Mouse (Mus musculus): ENCODE data around the gene Inpp5a. TPM values are rescaled to one million over a fixed set of nuclear protein-coding genes. Genes with fewer than 3 reads are reported as not detected.

Inpp5a gene
- polyA plus RNA-seq, 1 experiment from 2014 or later, result 22.2 TPM

DNA sequence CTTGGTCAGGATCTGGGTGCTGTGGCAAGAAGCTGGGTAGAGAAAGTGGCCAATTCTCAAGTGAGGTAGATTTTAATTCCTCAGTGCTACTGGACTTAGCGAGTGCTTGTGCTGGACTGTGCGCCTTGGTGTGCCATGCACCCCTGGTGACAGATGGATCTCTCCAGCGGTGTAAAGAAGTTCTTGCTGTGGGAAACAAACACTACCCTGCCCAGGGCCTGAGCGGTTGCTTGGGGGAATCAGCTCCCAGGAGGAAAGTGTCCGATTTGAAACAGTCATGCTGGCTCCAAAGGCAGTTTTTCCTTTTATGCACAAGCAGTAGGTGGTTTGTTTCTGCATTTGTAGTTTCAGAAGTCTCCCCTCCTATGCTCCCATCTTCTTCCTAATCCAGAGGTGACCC, 2.8 kb downstream of the Inpp5a start:
- no peak for ATAC-seq (replicated peaks; ENCODE audit: low FRiP score)
- WGBS, result 73% methylated on average over 5 of the region's 5 CpGs
- H3K9ac ChIP-seq, result no peak overlapping the region

GRCm38 (mm10) chr7:139392106-139392505, 3.2 kb downstream of the Inpp5a start:
- ATAC-seq (replicated peaks; ENCODE audit: low FRiP score), result no peak
- Histone ChIP-seq H3K4me2 (no peak overlapping the region), H3K27me3 (no peaks in the 10 kb centered on the region), H3K27ac (no peak overlapping the region), H3K36me3 (no peaks in the 10 kb centered on the region), H3K4me3 (replicated peaks) (no peak overlapping the region), H3K9ac (no peak overlapping the region), H3K9me3 (replicated peaks) (no peaks in the 10 kb centered on the region), H3K4me1 (peaks cover 52% of the 10 kb centered on the region)
- WGBS, result 82% methylated on average over 2 of the region's 2 CpGs

More for the DNA sequence above, 2.8 kb downstream of the Inpp5a start:
- no peaks in the 10 kb centered on the region for H3K9me3 ChIP-seq (replicated peaks)
- H3K4me2 ChIP-seq, result 0 out of 2 replicates have a peak overlapping the region, but pooled peaks have one; percentile 14
- H3K4me3 ChIP-seq (replicated peaks), result no peak overlapping the region
- H3K27ac ChIP-seq, result no peak overlapping the region
- H3K4me1 ChIP-seq, result peaks cover 52% of the 10 kb centered on the region
- no peaks in the 10 kb centered on the region for H3K27me3 ChIP-seq
- H3K36me3 ChIP-seq, result no peaks in the 10 kb centered on the region

DNA sequence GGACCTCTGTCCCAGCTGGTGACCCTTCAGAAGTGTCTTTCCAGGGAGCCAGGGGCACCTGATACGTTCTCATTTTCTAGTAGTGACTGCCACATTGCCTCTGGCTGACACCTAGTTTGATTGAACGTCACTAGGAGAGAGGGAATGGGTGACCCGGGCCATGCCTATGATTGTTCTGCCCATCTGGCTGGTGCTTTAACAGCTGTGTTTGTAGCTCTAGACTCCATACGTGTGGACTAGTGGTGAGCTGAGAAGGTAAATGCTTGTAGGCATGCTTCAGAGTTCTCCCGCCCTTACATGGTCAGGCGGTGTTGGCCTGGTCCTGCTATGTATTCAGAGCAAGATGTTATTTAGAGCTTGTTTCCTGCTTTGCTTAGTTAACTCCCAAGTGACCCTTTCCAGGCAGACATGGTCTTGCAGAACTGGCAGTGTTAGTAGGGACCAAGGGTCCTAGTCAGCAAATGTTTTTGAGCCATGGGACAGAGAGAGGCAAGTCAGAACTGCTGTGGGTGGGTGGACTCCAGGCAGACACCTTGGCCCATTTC, 3.9 kb downstream of the Inpp5a start:
- peak overlapping the region; percentile 43 for H3K27ac ChIP-seq
- H3K4me2 ChIP-seq, result no peak overlapping the region
- H3K27me3 ChIP-seq, result no peaks in the 10 kb centered on the region
- no peak overlapping the region for H3K4me3 ChIP-seq (replicated peaks)
- H3K9me3 ChIP-seq (replicated peaks), result no peaks in the 10 kb centered on the region
- WGBS, result 46% methylated on average over 6 of the region's 6 CpGs
- peaks cover 57% of the 10 kb centered on the region for H3K4me1 ChIP-seq
- H3K36me3 ChIP-seq, result no peaks in the 10 kb centered on the region
- H3K9ac ChIP-seq, result no peak overlapping the region
- no peak for ATAC-seq (replicated peaks; ENCODE audit: low FRiP score)

GRCm38 (mm10) chr7:139397521-139397920, 8.6 kb downstream of the Inpp5a start:
- H3K27ac ChIP-seq, result 0 out of 2 replicates have a peak overlapping the region, but pooled peaks have one; percentile 23
- no peaks in the 10 kb centered on the region for H3K36me3 ChIP-seq
- no peak overlapping the region for H3K4me3 ChIP-seq (replicated peaks)
- H3K4me1 ChIP-seq, result peaks cover 40% of the 10 kb centered on the region
- WGBS, result 50% methylated on average over 8 of the region's 8 CpGs
- no peak overlapping the region for H3K4me2 ChIP-seq
- H3K9me3 ChIP-seq (replicated peaks), result no peaks in the 10 kb centered on the region
- no peak for ATAC-seq (replicated peaks; ENCODE audit: low FRiP score)
- H3K27me3 ChIP-seq, result no peaks in the 10 kb centered on the region
- H3K9ac ChIP-seq, result no peak overlapping the region

DNA sequence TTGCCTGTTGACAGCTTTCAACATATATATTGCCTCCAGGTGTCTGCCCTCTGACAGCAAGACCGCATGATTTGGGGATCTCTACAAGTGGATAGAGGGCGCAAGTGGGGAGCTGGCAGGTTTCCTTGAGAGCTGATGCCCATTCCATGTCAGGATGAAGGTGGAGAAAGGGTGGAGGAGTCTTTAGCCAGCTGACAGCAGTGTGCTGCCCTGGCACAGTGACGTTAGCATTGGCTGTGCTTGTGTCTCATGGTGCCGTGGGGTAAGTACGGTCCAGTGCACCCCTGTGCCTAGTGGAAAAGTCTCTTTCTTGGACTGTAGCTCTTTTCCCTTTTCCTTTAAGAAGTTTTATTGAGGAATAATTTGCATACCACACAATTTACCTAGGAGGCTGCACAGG, 9.2 kb downstream of the Inpp5a start:
- WGBS, result 67% methylated on average over 5 of the region's 5 CpGs
- 0 out of 2 replicates have a peak overlapping the region, but pooled peaks have one; percentile 23 for H3K27ac ChIP-seq
- peaks cover 34% of the 10 kb centered on the region for H3K4me1 ChIP-seq
- no peak overlapping the region for H3K4me2 ChIP-seq
- H3K4me3 ChIP-seq (replicated peaks), result no peak overlapping the region
- ATAC-seq (replicated peaks; ENCODE audit: low FRiP score), result no peak
- H3K9ac ChIP-seq, result no peak overlapping the region
- no peaks in the 10 kb centered on the region for H3K36me3 ChIP-seq
- no peaks in the 10 kb centered on the region for H3K27me3 ChIP-seq
- H3K9me3 ChIP-seq (replicated peaks), result no peaks in the 10 kb centered on the region

DNA sequence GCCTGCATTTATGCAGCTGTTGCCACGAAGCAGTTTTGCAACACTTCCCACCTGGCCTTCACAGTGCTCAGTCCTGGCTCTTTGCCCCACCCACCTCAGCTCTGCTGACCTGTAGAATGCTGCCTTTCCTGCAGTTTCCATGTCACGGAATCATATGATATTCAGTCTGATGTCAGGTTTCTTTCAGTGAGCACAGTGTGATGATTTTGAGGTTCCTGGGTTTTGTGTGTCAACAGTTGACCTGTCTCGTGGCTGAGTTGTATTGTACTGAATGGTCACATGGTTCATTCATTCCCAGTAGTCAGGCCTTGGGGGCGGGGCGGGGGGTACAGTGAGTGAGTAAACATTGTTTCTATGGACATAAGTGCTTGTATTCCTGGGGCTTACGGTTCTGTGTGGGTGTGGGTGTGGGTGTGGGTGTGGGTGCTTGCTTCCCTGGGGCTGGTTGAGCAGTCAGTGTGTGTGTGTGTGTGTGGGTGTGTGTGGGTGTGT, 9.7 kb downstream of the Inpp5a start:
- H3K36me3 ChIP-seq, result no peaks in the 10 kb centered on the region
- H3K4me3 ChIP-seq (replicated peaks), result no peak overlapping the region
- H3K4me2 ChIP-seq, result no peak overlapping the region
- H3K4me1 ChIP-seq, result peaks cover 32% of the 10 kb centered on the region
- 64% methylated on average over 6 of the region's 6 CpGs for WGBS
- H3K9me3 ChIP-seq (replicated peaks), result no peaks in the 10 kb centered on the region
- peak; percentile 52; the same call in 1 of the 2 replicates for ATAC-seq (replicated peaks; ENCODE audit: low FRiP score)
- H3K27me3 ChIP-seq, result no peaks in the 10 kb centered on the region
- no peak overlapping the region for H3K9ac ChIP-seq
- no peak overlapping the region for H3K27ac ChIP-seq

DNA sequence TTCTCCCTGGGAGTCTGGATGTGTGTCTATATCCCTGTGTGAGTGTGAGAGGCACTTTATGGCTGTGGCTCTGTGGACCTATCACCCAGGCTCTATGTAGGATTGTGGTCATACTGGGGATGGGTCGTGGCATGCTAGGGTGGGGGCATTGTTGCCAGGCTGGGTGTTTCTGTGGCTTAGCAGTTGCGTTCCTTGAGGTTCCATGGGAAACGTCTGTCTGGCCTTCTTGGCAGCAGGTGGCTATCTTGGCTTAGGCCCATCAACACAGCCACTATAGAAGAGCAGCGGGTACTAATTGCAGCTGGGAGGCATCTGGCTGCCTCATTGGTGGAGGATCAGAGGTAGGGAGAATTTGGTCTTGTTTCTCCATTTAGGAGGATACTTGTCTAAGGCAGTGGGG, 10.7 kb downstream of the Inpp5a start:
- Histone ChIP-seq H3K9me3 (replicated peaks) (no peaks in the 10 kb centered on the region), H3K4me1 (peaks cover 32% of the 10 kb centered on the region), H3K27ac (no peak overlapping the region), H3K9ac (no peak overlapping the region), H3K36me3 (no peaks in the 10 kb centered on the region), H3K4me2 (no peak overlapping the region), H3K4me3 (replicated peaks) (no peak overlapping the region), H3K27me3 (no peaks in the 10 kb centered on the region)
- no peak for ATAC-seq (replicated peaks; ENCODE audit: low FRiP score)
- WGBS, result 87% methylated on average over 4 of the region's 4 CpGs

- Histone ChIP-seq H3K27ac (no peak overlapping the region), H3K4me3 (replicated peaks) (no peak overlapping the region), H3K27me3 (no peaks in the 10 kb centered on the region), H3K4me1 (peaks cover 28% of the 10 kb centered on the region), H3K4me2 (no peak overlapping the region), H3K36me3 (0 out of 2 replicates have a peak, but pooled peaks cover 1% of the 10 kb centered on the region), H3K9me3 (replicated peaks) (no peaks in the 10 kb centered on the region), H3K9ac (no peak overlapping the region)
- no peak for ATAC-seq (replicated peaks; ENCODE audit: low FRiP score)
- 74% methylated on average over 11 of the region's 11 CpGs for WGBS
These were observed 11.2 kb downstream of the Inpp5a start for GRCm38 (mm10) chr7:139399977-139400685.

GRCm38 (mm10) chr7:139400926-139401325, 12.0 kb downstream of the Inpp5a start:
- Histone ChIP-seq H3K4me1 (peaks cover 31% of the 10 kb centered on the region), H3K9me3 (replicated peaks) (no peaks in the 10 kb centered on the region), H3K9ac (no peak overlapping the region), H3K36me3 (peaks cover 6% of the 10 kb centered on the region; the same call in 1 of the 2 replicates), H3K27me3 (no peaks in the 10 kb centered on the region), H3K27ac (no peak overlapping the region), H3K4me3 (replicated peaks) (no peak overlapping the region), H3K4me2 (no peak overlapping the region)
- WGBS, result 88% methylated on average over 3 of the region's 3 CpGs
- no peak for ATAC-seq (replicated peaks; ENCODE audit: low FRiP score)

DNA sequence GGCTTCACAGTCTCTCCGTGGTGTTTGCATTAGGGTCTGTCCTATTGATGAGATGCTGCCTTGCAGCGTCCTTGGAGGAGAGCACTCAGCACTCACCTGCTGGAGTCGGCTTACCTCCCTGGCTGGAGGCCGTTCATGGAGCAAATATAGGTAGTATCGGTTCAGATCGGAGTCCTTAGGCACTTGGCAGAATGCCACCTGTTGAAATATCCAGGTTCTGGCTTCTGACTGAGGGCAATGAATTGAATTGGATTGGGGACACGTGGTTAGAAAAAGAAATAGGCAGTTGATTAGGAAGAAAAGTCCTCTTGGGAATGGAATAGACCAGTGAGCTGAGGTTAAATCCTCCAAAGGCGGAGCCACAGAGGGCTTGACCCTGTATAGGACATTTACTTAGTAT, 12.9 kb downstream of the Inpp5a start:
- Histone ChIP-seq H3K4me2 (no peak overlapping the region), H3K36me3 (peaks cover 6% of the 10 kb centered on the region; the same call in 1 of the 2 replicates), H3K4me1 (peaks cover 30% of the 10 kb centered on the region), H3K4me3 (replicated peaks) (no peak overlapping the region), H3K9ac (no peak overlapping the region), H3K9me3 (replicated peaks) (no peaks in the 10 kb centered on the region), H3K27me3 (no peaks in the 10 kb centered on the region), H3K27ac (no peak overlapping the region)
- no peak for ATAC-seq (replicated peaks; ENCODE audit: low FRiP score)
- WGBS, result 80% methylated on average over 8 of the region's 8 CpGs

DNA sequence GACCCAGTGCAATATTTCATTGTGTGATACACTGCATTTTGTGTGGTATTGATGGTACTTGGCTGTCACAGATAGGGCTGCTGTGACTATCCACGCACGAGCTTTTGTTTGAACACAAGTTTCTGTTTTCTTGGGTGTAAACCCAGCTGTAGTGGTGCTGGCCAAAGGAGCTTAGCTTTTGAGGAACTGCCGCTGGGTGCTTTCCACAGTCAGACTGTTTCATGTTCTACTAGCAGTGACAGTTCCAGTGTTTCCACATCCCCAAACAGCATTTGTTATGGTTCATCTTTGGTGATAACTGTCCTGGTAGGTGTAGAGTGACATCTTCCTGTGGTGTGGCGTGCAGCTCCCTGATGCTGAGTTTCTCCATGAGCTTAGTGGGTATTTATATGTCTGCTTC, 13.8 kb downstream of the Inpp5a start:
- Histone ChIP-seq H3K4me3 (replicated peaks) (no peak overlapping the region), H3K27ac (no peak overlapping the region), H3K36me3 (peaks cover 6% of the 10 kb centered on the region; the same call in 1 of the 2 replicates), H3K4me1 (peaks cover 24% of the 10 kb centered on the region), H3K9me3 (replicated peaks) (no peaks in the 10 kb centered on the region), H3K27me3 (no peaks in the 10 kb centered on the region), H3K9ac (no peak overlapping the region), H3K4me2 (no peak overlapping the region)
- WGBS, result 89% methylated on average over 4 of the region's 4 CpGs
- ATAC-seq (replicated peaks; ENCODE audit: low FRiP score), result no peak

- Histone ChIP-seq H3K9ac (no peak overlapping the region), H3K4me3 (replicated peaks) (no peak overlapping the region), H3K4me1 (peaks cover 15% of the 10 kb centered on the region), H3K27me3 (no peaks in the 10 kb centered on the region), H3K36me3 (peaks cover 6% of the 10 kb centered on the region; the same call in 1 of the 2 replicates), H3K9me3 (replicated peaks) (no peaks in the 10 kb centered on the region), H3K27ac (no peak overlapping the region), H3K4me2 (no peak overlapping the region)
- 94% methylated on average over 2 of the region's 2 CpGs for WGBS
- ATAC-seq (replicated peaks; ENCODE audit: low FRiP score), result no peak
These were observed 17.7 kb downstream of the Inpp5a start for GRCm38 (mm10) chr7:139406581-139406980.

Measured in kidney, embryonic 15.5 days (tissue).